9 mouse cellular contexts compared by ENCODE assay signal in genomic region chr3:31096155-31097101, GRCm38 (mm10). TPM values are rescaled to one million over a fixed set of nuclear protein-coding genes. Genes with fewer than 3 reads are reported as not detected.
DNase-seq lines count a peak whose midpoint lies in the region; ATAC-seq and TF ChIP-seq lines count a peak whose summit lies in the region.
"Had no signal": no experiment of that assay in that cellular context is flagged by ENCODE, and none has a peak within 500 bp of the region (broad histone marks: within the 10 kb centered on the region; RNA-seq: fewer than 3 reads in every experiment).

No protein-coding gene starts in this region.

- TF ChIP-seq CTCF in layer of hippocampus, adult 2 months (conservative IDR thresholded peaks at IDR 0.05): no peak

- DNase-seq in layer of hippocampus, adult 2 months (ENCODE audit: low spot score in 2 of 2): no peak
- DNase-seq in layer of hippocampus, postnatal 25 days (ENCODE audit: extremely low spot score in 1 of 2, low spot score in 1 of 2): no peak
- DNase-seq in left cerebral cortex, postnatal 4 days: no peak
- DNase-seq in natural killer cell, adult 2 months (ENCODE audit: low spot score in 2 of 2): no peak
- no peak for DNase-seq in left cerebral cortex, adult 8-10 months (ENCODE audit: low spot score in 2 of 2)

- H3K4me1 ChIP-seq in embryonic facial prominence, embryonic 12.5 days: peaks cover 30% of the 10 kb centered on the region; the same call in 1 of the 2 replicates
- H3K4me1 ChIP-seq in hindbrain, embryonic 16.5 days (ENCODE audit: control insufficient read depth, insufficient read depth, low read depth, low read length): peaks cover 35% of the 10 kb centered on the region
- H3K4me1 ChIP-seq in midbrain, embryonic 16.5 days (ENCODE audit: control insufficient read depth, insufficient read depth, low read length): peaks cover 49% of the 10 kb centered on the region

- 0 out of 2 replicates have a peak, but pooled peaks cover 4% of the 10 kb centered on the region for H3K36me3 ChIP-seq in embryonic facial prominence, embryonic 12.5 days
- 0 out of 2 replicates have a peak, but pooled peaks cover 2% of the 10 kb centered on the region for H3K36me3 ChIP-seq in hindbrain, embryonic 16.5 days (ENCODE audit: control insufficient read depth, insufficient read depth, low read length)
- H3K36me3 ChIP-seq in midbrain, embryonic 16.5 days (ENCODE audit: control insufficient read depth, insufficient read depth, low read length): 0 out of 2 replicates have a peak, but pooled peaks cover 2% of the 10 kb centered on the region

- H3K4me3 ChIP-seq in layer of hippocampus, adult 2 months: peak overlapping the region; percentile 73
- H3K4me3 ChIP-seq in embryonic facial prominence, embryonic 12.5 days: peak overlapping the region; percentile 99
- H3K4me3 ChIP-seq in hindbrain, embryonic 16.5 days (ENCODE audit: low read length): peak overlapping the region; percentile 86
- H3K4me3 ChIP-seq in midbrain, embryonic 16.5 days (ENCODE audit: low read depth, low read length): peak overlapping the region; percentile 99

- H3K4me2 ChIP-seq in embryonic facial prominence, embryonic 12.5 days (replicated peaks): peak overlapping the region; percentile 74
- peak overlapping the region; percentile 68 for H3K4me2 ChIP-seq in hindbrain, embryonic 16.5 days (ENCODE audit: low read length)
- peak overlapping the region; percentile 70 for H3K4me2 ChIP-seq in midbrain, embryonic 16.5 days (ENCODE audit: low read length)

- no peaks in the 10 kb centered on the region for H3K27me3 ChIP-seq in embryonic facial prominence, embryonic 12.5 days
- H3K27me3 ChIP-seq in hindbrain, embryonic 16.5 days (replicated peaks; ENCODE audit: control insufficient read depth, insufficient read depth, low read length): no peaks in the 10 kb centered on the region
- no peaks in the 10 kb centered on the region for H3K27me3 ChIP-seq in midbrain, embryonic 16.5 days (ENCODE audit: control insufficient read depth, insufficient read depth, low read depth, low read length)

- H3K9me3 ChIP-seq in embryonic facial prominence, embryonic 12.5 days: no peaks in the 10 kb centered on the region
- no peaks in the 10 kb centered on the region for H3K9me3 ChIP-seq in hindbrain, embryonic 16.5 days (ENCODE audit: control insufficient read depth, low read length)
- H3K9me3 ChIP-seq in midbrain, embryonic 16.5 days (replicated peaks; ENCODE audit: control insufficient read depth, low read length, poor library complexity, severe bottlenecking): no peaks in the 10 kb centered on the region

- intact Hi-C loops in left cerebral cortex, postnatal 4 days (cut with DNase I): no loop called here

- H3K9ac ChIP-seq in embryonic facial prominence, embryonic 12.5 days: peak overlapping the region; percentile 93
- H3K9ac ChIP-seq in hindbrain, embryonic 16.5 days (ENCODE audit: low read depth, low read length): peak overlapping the region; percentile 96
- H3K9ac ChIP-seq in midbrain, embryonic 16.5 days (ENCODE audit: low read depth, low read length): peak overlapping the region; percentile 96

- ATAC-seq in embryonic facial prominence, embryonic 12.5 days (ENCODE audit: insufficient number of reproducible peaks, insufficient read depth, low FRiP score, low TSS enrichment): no peak
- no peak for ATAC-seq in hindbrain, embryonic 16.5 days
- ATAC-seq in midbrain, embryonic 16.5 days: no peak

- 40% methylated on average over 10 of the region's 10 CpGs for whole genome bisulfite sequencing in embryonic facial prominence, embryonic 12.5 days
- 38% methylated on average over 10 of the region's 10 CpGs for WGBS in hindbrain, embryonic 16.5 days
- 36% methylated on average over 10 of the region's 10 CpGs for WGBS in midbrain, embryonic 16.5 days

- H3K27ac ChIP-seq in layer of hippocampus, adult 2 months: peak overlapping the region; percentile 97
- peak overlapping the region; percentile 99 for H3K27ac ChIP-seq in embryonic facial prominence, embryonic 12.5 days
- H3K27ac ChIP-seq in hindbrain, embryonic 16.5 days (ENCODE audit: low read depth, low read length): peak overlapping the region; percentile 100
- peak overlapping the region; percentile 99 for H3K27ac ChIP-seq in midbrain, embryonic 16.5 days (ENCODE audit: low read length)

RNA-seq across cellular contexts. Expression of gene Skil, which starts 1.6 kb away (rescaled TPM):
- total RNA-seq in layer of hippocampus, adult 2 months (2021): 10 to 100 TPM; 64.9 to 68.3 TPM
- total RNA-seq in layer of hippocampus, postnatal 25 days (2021): 10 to 100 TPM; 67.6 to 70.0 TPM
- polyA plus RNA-seq in embryonic facial prominence, embryonic 12.5 days (2016; fragmentation: Nextera tagmentation; extraction: Ambion mirVana): 33.5 and 34.9 TPM in 2 replicates
- 20.4 and 23.5 TPM in 2 replicates for polyA plus RNA-seq in hindbrain, embryonic 16.5 days (2015; fragmentation: Nextera tagmentation; extraction: Ambion mirVana)
- polyA plus RNA-seq in midbrain, embryonic 16.5 days (2015; fragmentation: Nextera tagmentation; extraction: Ambion mirVana): 29.9 and 32.4 TPM in 2 replicates
- 10 to 100 TPM; 51.4 to 52.7 TPM for total RNA-seq in left cerebral cortex, postnatal 4 days (2021)
- 10 to 100 TPM; 60.9 to 68.8 (median 63.9) TPM for total RNA-seq in left cerebral cortex, adult 8-10 months (2022)

RNA-seq across cellular contexts. Expression of gene Cldn11, which starts 53.3 kb away (rescaled TPM):
- total RNA-seq in layer of hippocampus, adult 2 months (2021): 100 to 1,000 TPM; 111 to 113 TPM
- 100 to 1,000 TPM; 273 to 334 TPM for total RNA-seq in layer of hippocampus, postnatal 25 days (2021)
- polyA plus RNA-seq in embryonic facial prominence, embryonic 12.5 days (2016; fragmentation: Nextera tagmentation; extraction: Ambion mirVana): 32.1 and 38.7 TPM in 2 replicates
- 50.5 and 72.7 TPM in 2 replicates for polyA plus RNA-seq in hindbrain, embryonic 16.5 days (2015; fragmentation: Nextera tagmentation; extraction: Ambion mirVana)
- polyA plus RNA-seq in midbrain, embryonic 16.5 days (2015; fragmentation: Nextera tagmentation; extraction: Ambion mirVana): 37.3 and 41.4 TPM in 2 replicates
- 10 to 100 TPM; 14.1 to 17.3 TPM for total RNA-seq in left cerebral cortex, postnatal 4 days (2021)
- 100 to 1,000 TPM; 126 to 132 (median 131) TPM for total RNA-seq in left cerebral cortex, adult 8-10 months (2022)
- total RNA-seq: monocyte, adult 5-6 weeks had no signal

Comparison
In these comparisons a context has a peak if more than half of its experiments do, and no peak if none do; other contexts are left out.
1. RNA of gene Cldn11, which starts 53.3 kb away (total RNA-seq): 273 to 334 TPM in layer of hippocampus, postnatal 25 days, 126 to 132 TPM in left cerebral cortex, adult 8-10 months and 111 to 113 TPM in layer of hippocampus, adult 2 months; 14.1 to 17.3 TPM in left cerebral cortex, postnatal 4 days; every median in the first group is over 4 times any median in the second.
2. Peak in every context shown above with its lines, with median percentiles within 50 percentile points of each other: H3K27ac ChIP-seq, H3K4me3 ChIP-seq, H3K4me2 ChIP-seq and H3K9ac ChIP-seq.